Mouse (Mus musculus): ENCODE measurements around the gene Gm49321. TPM values are rescaled to one million over a fixed set of nuclear protein-coding genes. Genes with fewer than 3 reads are reported as not detected.
A peak's percentile ranks its signal among the peaks of the same experiment; 100 is the strongest.

Gene Gm49321
- polyA plus RNA-seq, 1 experiment from 2014 or later = 13.6 TPM

DNA sequence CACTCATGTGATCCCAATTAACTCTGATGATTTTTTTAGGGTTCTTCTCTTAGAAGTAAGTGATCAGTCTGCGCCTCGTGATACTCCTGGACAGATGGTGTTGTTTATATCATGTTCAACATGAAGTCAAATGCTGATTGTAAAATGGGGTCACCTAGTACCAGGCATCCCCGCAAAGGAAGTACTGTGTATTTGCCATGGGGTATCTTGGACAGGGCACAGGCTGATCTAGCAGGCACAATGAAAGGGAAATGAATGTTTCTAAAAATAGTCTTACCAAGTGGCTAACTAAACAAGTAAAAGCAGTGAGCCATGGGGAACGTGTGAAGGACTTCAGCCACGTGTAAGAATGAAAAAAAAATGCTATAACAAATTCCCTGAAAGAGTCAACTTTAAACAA, 17.3 kb downstream of the Gm49321 start:
- no peak overlapping the region for H3K9ac ChIP-seq (ENCODE audit: low read length)
- ATAC-seq (no peak), DNase-seq (ENCODE audit: low spot score) (no peak)
- no peaks in the 10 kb centered on the region for H3K4me1 ChIP-seq (ENCODE audit: control insufficient read depth, insufficient read depth, low read length)
- H3K36me3 ChIP-seq (ENCODE audit: control insufficient read depth, insufficient read depth, low read length) = no peaks in the 10 kb centered on the region
- H3K9me3 ChIP-seq (replicated peaks; ENCODE audit: control insufficient read depth, low read length) = no peaks in the 10 kb centered on the region
- H3K27me3 ChIP-seq (replicated peaks; ENCODE audit: control insufficient read depth, insufficient read depth, low read length) = no peaks in the 10 kb centered on the region
- no peak overlapping the region for H3K4me3 ChIP-seq (ENCODE audit: low read depth, low read length)
- no peak overlapping the region for H3K4me2 ChIP-seq (ENCODE audit: low read length)
- H3K27ac ChIP-seq (ENCODE audit: low read depth, low read length) = no peak overlapping the region
- 82% methylated on average over 5 of the region's 5 CpGs for WGBS

DNA sequence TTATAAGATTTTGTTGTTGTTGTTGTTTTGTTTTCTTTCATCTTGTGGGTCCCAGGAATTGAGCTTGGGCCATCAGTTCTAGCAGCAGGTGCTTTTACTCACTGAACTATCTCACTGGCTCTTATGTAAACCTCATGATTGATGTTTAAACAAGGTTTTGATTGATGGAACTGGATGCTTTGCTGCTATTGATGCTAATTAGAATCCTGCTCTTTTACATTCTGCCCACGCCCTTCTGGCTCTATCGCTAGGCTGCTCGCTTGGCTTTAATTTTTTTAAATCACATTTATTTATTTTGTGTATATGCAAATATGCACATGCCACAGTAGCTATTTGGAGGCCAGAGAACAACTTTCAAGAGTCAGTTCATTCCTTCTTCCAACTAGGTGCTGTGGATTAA, 20.2 kb downstream of the Gm49321 start:
- H3K4me1 ChIP-seq (ENCODE audit: control insufficient read depth, insufficient read depth, low read length) = no peaks in the 10 kb centered on the region
- no peaks in the 10 kb centered on the region for H3K27me3 ChIP-seq (replicated peaks; ENCODE audit: control insufficient read depth, insufficient read depth, low read length)
- no peak overlapping the region for H3K4me3 ChIP-seq (ENCODE audit: low read depth, low read length)
- H3K4me2 ChIP-seq (ENCODE audit: low read length) = no peak overlapping the region
- no peak overlapping the region for H3K9ac ChIP-seq (ENCODE audit: low read length)
- DNase-seq (ENCODE audit: low spot score) = no peak
- ATAC-seq = no peak
- H3K27ac ChIP-seq (ENCODE audit: low read depth, low read length) = no peak overlapping the region
- WGBS = 80% methylated on average over 3 of the region's 3 CpGs
- no peaks in the 10 kb centered on the region for H3K36me3 ChIP-seq (ENCODE audit: control insufficient read depth, insufficient read depth, low read length)
- no peaks in the 10 kb centered on the region for H3K9me3 ChIP-seq (replicated peaks; ENCODE audit: control insufficient read depth, low read length)

DNA sequence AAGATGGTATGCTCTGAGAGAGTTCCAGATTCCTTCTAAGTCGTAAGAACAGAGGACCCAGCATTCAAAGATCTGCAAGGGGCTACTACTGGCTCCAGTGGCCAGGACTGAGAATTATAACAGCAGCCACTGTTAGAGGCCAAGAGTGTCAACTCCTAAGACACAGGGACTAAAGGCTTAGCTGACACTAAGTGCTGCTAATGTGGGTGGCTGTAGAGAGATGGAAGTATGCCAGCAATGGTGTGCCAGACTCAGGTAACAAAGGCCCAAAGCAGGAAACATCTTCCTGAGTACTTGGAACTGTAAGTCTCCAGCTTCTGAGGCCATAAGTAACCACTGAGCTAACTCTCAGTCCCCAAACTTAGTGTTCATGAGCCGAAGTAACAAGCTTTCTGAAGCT, 21.4 kb downstream of the Gm49321 start:
- ATAC-seq (no peak), DNase-seq (ENCODE audit: low spot score) (no peak)
- no peak overlapping the region for H3K9ac ChIP-seq (ENCODE audit: low read length)
- 91% methylated on average over 2 of the region's 2 CpGs for WGBS
- no peaks in the 10 kb centered on the region for H3K4me1 ChIP-seq (ENCODE audit: control insufficient read depth, insufficient read depth, low read length)
- no peak overlapping the region for H3K4me3 ChIP-seq (ENCODE audit: low read depth, low read length)
- H3K36me3 ChIP-seq (ENCODE audit: control insufficient read depth, insufficient read depth, low read length) = no peaks in the 10 kb centered on the region
- no peak overlapping the region for H3K4me2 ChIP-seq (ENCODE audit: low read length)
- no peaks in the 10 kb centered on the region for H3K9me3 ChIP-seq (replicated peaks; ENCODE audit: control insufficient read depth, low read length)
- H3K27ac ChIP-seq (ENCODE audit: low read depth, low read length) = no peak overlapping the region
- no peaks in the 10 kb centered on the region for H3K27me3 ChIP-seq (replicated peaks; ENCODE audit: control insufficient read depth, insufficient read depth, low read length)

DNA sequence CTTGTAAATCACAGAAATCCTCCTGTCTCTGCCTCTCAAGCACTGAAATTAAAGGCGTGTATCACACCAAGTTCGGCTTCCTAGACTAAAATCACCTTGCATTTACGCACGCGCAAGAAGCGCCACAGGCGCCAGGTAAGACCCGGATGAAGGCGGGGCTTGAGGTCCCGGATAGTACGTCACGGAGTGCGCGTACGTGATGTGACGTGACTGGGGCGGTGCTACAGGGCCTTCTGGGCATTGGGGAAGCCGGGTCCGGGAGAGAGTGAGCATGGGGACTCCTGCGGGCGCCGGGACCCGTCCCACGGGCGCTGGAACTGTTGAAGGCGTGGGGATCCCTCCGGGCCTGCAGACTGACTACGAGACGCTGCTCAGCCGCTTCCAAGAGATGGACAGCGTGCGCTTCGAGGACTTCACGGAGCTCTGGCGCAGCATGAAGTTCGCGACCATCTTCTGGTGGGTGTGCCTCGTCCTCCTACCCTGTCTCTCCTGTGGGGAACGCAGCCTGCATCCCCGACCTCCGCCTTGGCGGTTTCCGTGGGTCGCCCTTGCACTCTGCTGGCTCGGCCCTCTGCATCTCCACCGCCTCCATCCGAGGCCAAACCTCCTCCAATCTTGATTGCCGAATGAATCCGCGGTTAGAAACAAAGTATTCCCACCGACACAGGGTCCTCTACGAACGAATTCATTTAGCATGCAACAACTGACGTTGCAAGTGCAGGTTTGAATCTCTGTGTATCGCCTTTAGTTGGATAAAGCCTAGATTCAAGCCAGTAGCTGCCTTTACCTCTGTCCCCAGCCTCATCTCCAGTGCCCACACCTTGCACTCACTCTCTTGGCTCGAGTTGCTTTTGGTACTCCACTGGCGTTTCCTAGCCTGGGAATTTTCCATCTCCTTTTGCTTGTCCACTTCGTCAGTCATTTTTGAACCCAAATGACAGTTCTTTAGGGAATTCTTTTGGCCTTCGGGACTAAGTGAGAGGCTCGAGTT, 27.1 kb downstream of the Gm49321 start, which contains the start of gene Snapc1:
Snapc1 (plus strand) TSS at position 191 of the 991 bp plus-strand sequence.
- H3K4me3 ChIP-seq (ENCODE audit: low read depth, low read length) = peak within 1 kb of the TSS; percentile 81
- peaks cover 6% of the 10 kb centered on the region for H3K4me1 ChIP-seq (ENCODE audit: control insufficient read depth, insufficient read depth, low read length)
- ATAC-seq (peak; percentile 100), DNase-seq (ENCODE audit: low spot score) (peak; percentile 99)
- peak within 1 kb of the TSS; percentile 78 for H3K4me2 ChIP-seq (ENCODE audit: low read length)
- H3K9me3 ChIP-seq (replicated peaks; ENCODE audit: control insufficient read depth, low read length) = no peaks in the 10 kb centered on the region
- peak within 1 kb of the TSS; percentile 84 for H3K9ac ChIP-seq (ENCODE audit: low read length)
- peak within 1 kb of the TSS; percentile 71 for H3K27ac ChIP-seq (ENCODE audit: low read depth, low read length)
- peaks cover 19% of the 10 kb centered on the region for H3K36me3 ChIP-seq (ENCODE audit: control insufficient read depth, insufficient read depth, low read length)
- no peaks in the 10 kb centered on the region for H3K27me3 ChIP-seq (replicated peaks; ENCODE audit: control insufficient read depth, insufficient read depth, low read length)
- WGBS = 2% methylated on average over 60 of the region's 60 CpGs

DNA sequence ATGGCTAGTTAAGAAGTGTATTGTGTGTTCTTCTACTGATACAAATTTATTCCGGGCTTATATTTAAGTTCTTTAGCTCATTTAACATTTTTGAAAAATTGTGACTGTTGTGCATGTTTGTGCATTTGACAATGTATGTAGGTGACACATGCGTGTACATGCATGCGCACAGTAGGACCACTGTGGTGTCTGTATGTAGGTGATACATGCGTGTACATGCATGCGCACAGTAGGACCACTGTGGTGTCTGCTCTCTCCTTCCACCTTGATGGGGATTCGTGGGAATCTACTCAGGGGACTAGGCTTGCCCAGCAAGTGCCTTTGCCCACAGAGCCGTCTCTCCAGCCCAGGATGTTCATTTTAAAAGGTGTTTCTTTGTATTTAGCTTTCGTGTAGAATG, 31.7 kb downstream of the Gm49321 start:
- no peak overlapping the region for H3K4me2 ChIP-seq (ENCODE audit: low read length)
- H3K36me3 ChIP-seq (ENCODE audit: control insufficient read depth, insufficient read depth, low read length) = peaks cover 58% of the 10 kb centered on the region
- H3K4me1 ChIP-seq (ENCODE audit: control insufficient read depth, insufficient read depth, low read length) = peaks cover 6% of the 10 kb centered on the region
- ATAC-seq (no peak), DNase-seq (ENCODE audit: low spot score) (no peak)
- no peak overlapping the region for H3K4me3 ChIP-seq (ENCODE audit: low read depth, low read length)
- H3K27me3 ChIP-seq (replicated peaks; ENCODE audit: control insufficient read depth, insufficient read depth, low read length) = no peaks in the 10 kb centered on the region
- no peaks in the 10 kb centered on the region for H3K9me3 ChIP-seq (replicated peaks; ENCODE audit: control insufficient read depth, low read length)
- H3K27ac ChIP-seq (ENCODE audit: low read depth, low read length) = no peak overlapping the region
- 97% methylated on average over 8 of the region's 8 CpGs for WGBS
- no peak overlapping the region for H3K9ac ChIP-seq (ENCODE audit: low read length)

DNA sequence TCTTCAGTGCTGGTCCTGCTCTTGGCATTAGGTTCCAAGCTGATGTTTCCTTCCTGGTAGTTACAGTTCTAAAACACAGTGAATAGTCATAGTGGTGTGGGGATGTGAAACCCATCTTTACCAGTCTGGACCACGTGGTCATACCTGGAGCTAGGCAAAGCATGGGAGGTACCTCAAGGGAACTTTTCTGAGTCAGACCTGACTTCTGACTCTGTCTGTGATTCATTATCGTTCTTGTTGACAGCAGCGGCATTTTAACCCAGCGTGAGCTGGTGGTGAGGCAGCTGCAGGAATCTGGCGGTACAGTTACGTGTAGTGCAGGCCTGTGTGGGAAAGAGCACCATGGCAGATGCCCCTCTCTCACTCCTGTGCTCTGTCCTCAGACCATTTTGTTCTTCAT, 37.1 kb downstream of the Gm49321 start:
- WGBS = 95% methylated on average over 6 of the region's 6 CpGs
- Histone ChIP-seq H3K27me3 (replicated peaks; ENCODE audit: control insufficient read depth, insufficient read depth, low read length) (no peaks in the 10 kb centered on the region), H3K9ac (ENCODE audit: low read length) (no peak overlapping the region), H3K4me2 (ENCODE audit: low read length) (no peak overlapping the region), H3K27ac (ENCODE audit: low read depth, low read length) (no peak overlapping the region), H3K4me3 (ENCODE audit: low read depth, low read length) (no peak overlapping the region), H3K9me3 (replicated peaks; ENCODE audit: control insufficient read depth, low read length) (no peaks in the 10 kb centered on the region), H3K4me1 (ENCODE audit: control insufficient read depth, insufficient read depth, low read length) (no peaks in the 10 kb centered on the region), H3K36me3 (ENCODE audit: control insufficient read depth, insufficient read depth, low read length) (peaks cover 86% of the 10 kb centered on the region)
- no peak for ATAC-seq
- no peak for DNase-seq (ENCODE audit: low spot score)

DNA sequence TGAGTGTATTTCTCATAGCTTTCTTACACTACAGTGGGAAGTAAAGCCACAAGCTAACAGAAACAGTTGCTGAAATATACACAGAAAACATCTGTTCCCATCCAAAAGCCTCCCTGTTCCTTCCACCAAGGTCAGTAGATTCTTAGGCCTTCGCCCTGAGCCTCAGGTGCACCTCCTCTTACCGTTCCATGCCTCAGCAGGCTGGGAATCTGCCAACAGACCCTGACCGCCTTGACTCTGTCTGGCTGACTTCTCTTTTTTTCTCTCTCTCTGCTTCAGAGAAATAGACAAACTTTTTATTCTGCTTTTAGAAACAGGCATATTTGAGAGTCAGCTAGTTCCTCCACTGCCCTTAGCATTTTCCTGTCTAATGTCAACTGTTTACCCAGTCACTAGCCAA, 40.7 kb downstream of the Gm49321 start:
- no peak overlapping the region for H3K9ac ChIP-seq (ENCODE audit: low read length)
- no peak overlapping the region for H3K4me2 ChIP-seq (ENCODE audit: low read length)
- 95% methylated on average over 3 of the region's 3 CpGs for WGBS
- no peak overlapping the region for H3K4me3 ChIP-seq (ENCODE audit: low read depth, low read length)
- H3K36me3 ChIP-seq (ENCODE audit: control insufficient read depth, insufficient read depth, low read length) = peaks cover 79% of the 10 kb centered on the region
- H3K4me1 ChIP-seq (ENCODE audit: control insufficient read depth, insufficient read depth, low read length) = no peaks in the 10 kb centered on the region
- no peaks in the 10 kb centered on the region for H3K27me3 ChIP-seq (replicated peaks; ENCODE audit: control insufficient read depth, insufficient read depth, low read length)
- no peak for DNase-seq (ENCODE audit: low spot score)
- H3K9me3 ChIP-seq (replicated peaks; ENCODE audit: control insufficient read depth, low read length) = no peaks in the 10 kb centered on the region
- no peak for ATAC-seq
- H3K27ac ChIP-seq (ENCODE audit: low read depth, low read length) = no peak overlapping the region

DNA sequence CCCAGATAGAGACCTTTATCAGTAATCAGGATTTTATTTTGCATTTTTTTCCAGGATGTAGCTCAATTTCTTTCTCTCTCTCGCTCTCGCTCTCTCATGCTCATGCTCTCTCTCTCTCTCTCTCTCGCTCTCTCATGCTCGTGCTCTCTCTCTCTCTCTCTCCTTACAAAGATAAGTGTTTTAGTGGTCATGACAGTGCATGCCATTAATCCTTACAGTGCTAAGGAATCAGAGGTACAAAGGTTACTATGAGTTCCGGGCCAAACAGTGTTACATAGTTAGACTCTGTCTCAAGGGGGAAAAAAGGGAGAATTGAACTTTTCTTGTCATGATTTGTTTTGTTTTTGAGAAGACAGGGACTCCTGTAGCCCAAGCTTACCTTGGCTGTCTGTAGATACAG, 42.2 kb downstream of the Gm49321 start:
- Histone ChIP-seq H3K4me3 (ENCODE audit: low read depth, low read length) (no peak overlapping the region), H3K36me3 (ENCODE audit: control insufficient read depth, insufficient read depth, low read length) (peaks cover 81% of the 10 kb centered on the region), H3K9ac (ENCODE audit: low read length) (no peak overlapping the region), H3K4me1 (ENCODE audit: control insufficient read depth, insufficient read depth, low read length) (no peaks in the 10 kb centered on the region), H3K27me3 (replicated peaks; ENCODE audit: control insufficient read depth, insufficient read depth, low read length) (no peaks in the 10 kb centered on the region), H3K4me2 (ENCODE audit: low read length) (no peak overlapping the region), H3K9me3 (replicated peaks; ENCODE audit: control insufficient read depth, low read length) (no peaks in the 10 kb centered on the region), H3K27ac (ENCODE audit: low read depth, low read length) (no peak overlapping the region)
- WGBS = 92% methylated on average over 5 of the region's 5 CpGs
- ATAC-seq (no peak), DNase-seq (ENCODE audit: low spot score) (no peak)

DNA sequence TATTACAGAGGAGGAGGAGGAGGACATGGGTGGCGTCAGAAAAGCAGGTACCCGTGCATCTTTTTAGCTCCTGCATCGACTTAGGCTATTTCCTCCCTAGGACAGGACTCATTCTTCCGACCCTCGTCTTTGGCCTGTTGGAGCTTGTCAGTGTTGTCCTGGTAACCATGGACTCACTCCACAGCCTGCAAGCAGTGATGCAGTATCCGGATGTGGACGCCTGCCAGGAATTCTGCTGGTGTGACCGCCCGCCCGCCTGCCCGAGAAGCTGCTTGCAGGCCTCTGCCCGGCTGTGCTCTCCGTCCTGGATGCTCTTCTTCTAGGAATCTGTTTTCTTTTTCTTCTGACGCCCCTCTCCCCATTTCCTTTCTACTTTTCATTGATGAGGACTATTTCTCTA, 45.1 kb downstream of the Gm49321 start:
- no peak overlapping the region for H3K9ac ChIP-seq (ENCODE audit: low read length)
- H3K4me3 ChIP-seq (ENCODE audit: low read depth, low read length) = no peak overlapping the region
- H3K27me3 ChIP-seq (replicated peaks; ENCODE audit: control insufficient read depth, insufficient read depth, low read length) = no peaks in the 10 kb centered on the region
- no peak overlapping the region for H3K4me2 ChIP-seq (ENCODE audit: low read length)
- ATAC-seq = peak; percentile 94
- H3K9me3 ChIP-seq (replicated peaks; ENCODE audit: control insufficient read depth, low read length) = no peaks in the 10 kb centered on the region
- peaks cover 77% of the 10 kb centered on the region for H3K36me3 ChIP-seq (ENCODE audit: control insufficient read depth, insufficient read depth, low read length)
- H3K4me1 ChIP-seq (ENCODE audit: control insufficient read depth, insufficient read depth, low read length) = no peaks in the 10 kb centered on the region
- no peak overlapping the region for H3K27ac ChIP-seq (ENCODE audit: low read depth, low read length)
- peak; percentile 90 for DNase-seq (ENCODE audit: low spot score)
- WGBS = 59% methylated on average over 14 of the region's 14 CpGs

All from forebrain, embryonic 14.5 days (tissue).